Mouse (Mus musculus) heart, embryonic 12.5 days (tissue): ENCODE results near the gene Garnl3. TPM values are rescaled to one million over a fixed set of nuclear protein-coding genes. Genes with fewer than 3 reads are reported as not detected.
"Not testable (repeated sequence)": the region's sequence is repeated elsewhere in the genome, so short reads cannot be mapped to it uniquely, and the experiment has no call there.

Source experiments
- ATAC-seq: fragments of 200-750 bp; cut with Nextera tagmentation; 2 replicates; pipeline ENCODE4 v1.8.0; 2017; ENCODE audit warnings: moderate TSS enrichment, moderate library complexity; ENCODE audit not compliant: insufficient number of reproducible peaks, low FRiP score
- H3K27ac ChIP-seq: fragments of 300-500 bp; sonication (generic); 2 replicates; pipeline ENCODE4 v1.5.1; 2016; ENCODE audit warnings: mild to moderate bottlenecking, moderate library complexity; ENCODE audit not compliant: poor library complexity, severe bottlenecking
- H3K27me3 ChIP-seq: fragments of 300-500 bp; sonication (generic); replicated peaks from 2 replicates; pipeline ENCODE4 v1.6.1; 2016; ENCODE audit warnings: mild to moderate bottlenecking, moderate library complexity
- H3K36me3 ChIP-seq: fragments of 300-500 bp; sonication (generic); 2 replicates; pipeline ENCODE4 v1.6.1; 2016; ENCODE audit warnings: mild to moderate bottlenecking, moderate library complexity
- H3K4me1 ChIP-seq: fragments of 300-500 bp; sonication (generic); replicated peaks from 2 replicates; pipeline ENCODE4 v1.6.1; 2016; ENCODE audit warnings: mild to moderate bottlenecking
- H3K4me2 ChIP-seq: fragments of 300-500 bp; sonication (generic); 2 replicates; pipeline ENCODE4 v1.6.1; 2016; ENCODE audit warnings: mild to moderate bottlenecking, moderate library complexity
- H3K4me3 ChIP-seq: fragments of 300-500 bp; sonication (generic); 2 replicates; pipeline ENCODE4 v1.5.1; 2016; ENCODE audit warnings: mild to moderate bottlenecking
- H3K9ac ChIP-seq: fragments of 300-500 bp; sonication (generic); 2 replicates; pipeline ENCODE4 v1.6.1; 2016; ENCODE audit warnings: mild to moderate bottlenecking, moderate library complexity
- H3K9me3 ChIP-seq: fragments of 300-500 bp; sonication (generic); replicated peaks from 2 replicates; pipeline ENCODE4 v1.6.1; 2016; ENCODE audit warnings: mild to moderate bottlenecking, moderate library complexity
- WGBS: fragments of 180-500 bp; shearing (Covaris S2); methylation state at CpG from one replicate; pipeline ENCODE4 v1.1.7; 2016; 5-methylcytosine and 5-hydroxymethylcytosine counted together
- polyA plus RNA-seq: library from polyadenylated mRNA; unstranded; fragments of >200 nt; fragmentation: Nextera tagmentation; extraction: Ambion mirVana; gene quantifications from 2 replicates; pipeline ENCODE4 v1.2.1, GENCODE M21; 2016

The Garnl3 gene
- polyA plus RNA-seq, 1 experiment from 2014 or later = 14.0 TPM

DNA sequence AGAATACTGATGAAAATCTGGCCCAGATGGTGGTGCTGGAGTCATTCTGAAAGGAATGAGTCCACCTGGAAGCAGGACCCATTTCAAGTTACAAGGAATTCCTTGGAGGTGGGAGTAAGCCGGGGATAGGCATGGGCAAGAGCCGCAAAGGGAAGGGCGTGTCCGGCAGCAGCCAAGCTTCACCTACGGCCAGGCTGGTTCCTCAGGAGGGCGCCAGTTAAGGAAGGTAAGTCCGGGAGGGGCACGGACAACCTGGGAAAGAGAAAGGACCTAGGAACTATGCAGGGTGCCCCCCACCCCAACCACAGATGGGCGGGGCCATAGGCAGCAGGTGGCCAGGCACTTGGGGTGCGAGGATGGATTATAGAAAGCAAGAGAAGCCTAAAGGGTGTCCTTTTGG is 1.8 kb downstream of the Garnl3 start:
- Histone ChIP-seq H3K36me3 (no peaks in the 10 kb centered on the region), H3K9ac (peak overlapping the region; percentile 72), H3K27ac (no peak overlapping the region), H3K4me1 (peaks cover 20% of the 10 kb centered on the region), H3K4me3 (peak overlapping the region; percentile 64), H3K9me3 (no peaks in the 10 kb centered on the region), H3K27me3 (peaks cover 23% of the 10 kb centered on the region), H3K4me2 (peak overlapping the region; percentile 79)
- WGBS = 3% methylated on average over 10 of the region's 10 CpGs
- ATAC-seq = no peak

- no peaks in the 10 kb centered on the region for H3K36me3 ChIP-seq
- H3K4me3 ChIP-seq = peak overlapping the region; percentile 64; the same call in 1 of the 2 replicates
- no peak overlapping the region for H3K9ac ChIP-seq
- peaks cover 22% of the 10 kb centered on the region for H3K27me3 ChIP-seq
- WGBS = 64% methylated on average over 2 of the region's 2 CpGs
- H3K9me3 ChIP-seq = no peaks in the 10 kb centered on the region
- no peak overlapping the region for H3K27ac ChIP-seq
- peaks cover 20% of the 10 kb centered on the region for H3K4me1 ChIP-seq
- H3K4me2 ChIP-seq = peak overlapping the region; percentile 79
- no peak for ATAC-seq
Measured at GRCm38 (mm10) chr2:33129005-33129404, 2.4 kb downstream of the Garnl3 start.

DNA sequence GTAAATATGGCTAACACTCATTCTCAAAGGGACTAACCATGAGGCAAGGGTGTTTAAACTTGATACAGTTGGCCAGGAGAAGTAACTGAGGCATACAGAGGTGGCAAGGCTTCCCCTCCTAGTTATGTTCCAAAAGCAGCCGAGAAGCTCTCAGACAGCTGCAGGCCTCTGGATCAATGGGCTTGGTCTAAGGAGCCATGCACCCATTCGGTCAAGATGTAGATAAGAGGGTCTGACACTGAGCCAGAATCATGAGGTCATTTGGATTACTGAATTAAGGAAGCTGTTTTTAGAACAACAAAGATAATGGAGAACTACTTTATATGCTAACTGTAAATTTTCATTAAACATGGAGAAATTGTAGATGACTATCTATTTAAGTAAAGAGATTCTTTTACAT is 4.2 kb downstream of the Garnl3 start:
- Histone ChIP-seq H3K4me3 (no peak overlapping the region), H3K36me3 (no peaks in the 10 kb centered on the region), H3K9me3 (no peaks in the 10 kb centered on the region), H3K4me2 (no peak overlapping the region), H3K27me3 (peaks cover 9% of the 10 kb centered on the region; the same call in 1 of the 2 replicates), H3K27ac (no peak overlapping the region), H3K4me1 (peaks cover 17% of the 10 kb centered on the region), H3K9ac (no peak overlapping the region)
- 34% methylated on average over 2 of the region's 2 CpGs for WGBS
- ATAC-seq = no peak

DNA sequence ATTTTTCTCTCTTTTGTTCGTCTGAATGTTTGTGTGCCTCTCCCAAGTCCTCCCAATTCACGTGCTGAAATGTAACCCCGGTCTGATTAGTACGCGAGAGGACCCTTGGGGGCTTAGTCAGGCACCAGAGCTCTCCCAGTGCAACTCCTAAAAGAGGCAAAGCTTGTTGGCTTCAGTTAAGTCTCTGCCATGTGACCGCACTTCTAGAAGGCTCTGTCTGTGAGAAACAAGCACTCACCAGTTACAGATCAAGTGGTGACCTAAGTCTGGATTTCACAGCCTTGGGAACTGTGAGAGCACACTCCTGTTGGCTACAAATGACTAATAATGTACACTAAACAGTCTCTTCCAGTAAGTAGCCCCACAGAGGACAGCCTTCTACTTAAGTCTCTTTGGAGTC is 8.6 kb downstream of the Garnl3 start:
- Histone ChIP-seq H3K27me3 (no peaks in the 10 kb centered on the region), H3K9me3 (no peaks in the 10 kb centered on the region), H3K4me3 (no peak overlapping the region), H3K27ac (no peak overlapping the region), H3K4me2 (no peak overlapping the region), H3K4me1 (peaks cover 17% of the 10 kb centered on the region), H3K36me3 (no peaks in the 10 kb centered on the region), H3K9ac (no peak overlapping the region)
- 71% methylated on average over 6 of the region's 6 CpGs for WGBS
- no peak for ATAC-seq

- H3K27me3 ChIP-seq = 0 out of 2 replicates have a peak, but pooled peaks cover 5% of the 10 kb centered on the region
- no peaks in the 10 kb centered on the region for H3K9me3 ChIP-seq
- H3K9ac ChIP-seq = no peak overlapping the region
- ATAC-seq = no peak
- H3K36me3 ChIP-seq = no peaks in the 10 kb centered on the region
- no peak overlapping the region for H3K27ac ChIP-seq
- 75% methylated on average over 8 of the region's 8 CpGs for WGBS
- H3K4me2 ChIP-seq = no peak overlapping the region
- no peak overlapping the region for H3K4me3 ChIP-seq
- H3K4me1 ChIP-seq = peaks cover 17% of the 10 kb centered on the region; the same call in 1 of the 2 replicates
Measured at GRCm38 (mm10) chr2:33100536-33100935, 30.9 kb downstream of the Garnl3 start.

GRCm38 (mm10) chr2:33097326-33097725 is 34.1 kb downstream of the Garnl3 start:
- not testable (repeated sequence) for H3K9ac ChIP-seq, H3K27ac ChIP-seq, H3K4me2 ChIP-seq, ATAC-seq, H3K4me3 ChIP-seq, H3K36me3 ChIP-seq, H3K27me3 ChIP-seq, H3K9me3 ChIP-seq
- WGBS = 79% methylated on average over 12 of the region's 12 CpGs
- H3K4me1 ChIP-seq = peaks cover 12% of the 10 kb centered on the region; the same call in 1 of the 2 replicates

GRCm38 (mm10) chr2:33095221-33095671 is 36.2 kb downstream of the Garnl3 start:
- no peak overlapping the region for H3K4me3 ChIP-seq
- no peaks in the 10 kb centered on the region for H3K9me3 ChIP-seq
- 0 out of 2 replicates have a peak, but pooled peaks cover 5% of the 10 kb centered on the region for H3K27me3 ChIP-seq
- 71% methylated on average over 10 of the region's 10 CpGs for WGBS
- no peak overlapping the region for H3K27ac ChIP-seq
- H3K36me3 ChIP-seq = no peaks in the 10 kb centered on the region
- H3K4me1 ChIP-seq = peaks cover 12% of the 10 kb centered on the region; the same call in 1 of the 2 replicates
- H3K9ac ChIP-seq = no peak overlapping the region
- ATAC-seq = no peak
- H3K4me2 ChIP-seq = no peak overlapping the region

DNA sequence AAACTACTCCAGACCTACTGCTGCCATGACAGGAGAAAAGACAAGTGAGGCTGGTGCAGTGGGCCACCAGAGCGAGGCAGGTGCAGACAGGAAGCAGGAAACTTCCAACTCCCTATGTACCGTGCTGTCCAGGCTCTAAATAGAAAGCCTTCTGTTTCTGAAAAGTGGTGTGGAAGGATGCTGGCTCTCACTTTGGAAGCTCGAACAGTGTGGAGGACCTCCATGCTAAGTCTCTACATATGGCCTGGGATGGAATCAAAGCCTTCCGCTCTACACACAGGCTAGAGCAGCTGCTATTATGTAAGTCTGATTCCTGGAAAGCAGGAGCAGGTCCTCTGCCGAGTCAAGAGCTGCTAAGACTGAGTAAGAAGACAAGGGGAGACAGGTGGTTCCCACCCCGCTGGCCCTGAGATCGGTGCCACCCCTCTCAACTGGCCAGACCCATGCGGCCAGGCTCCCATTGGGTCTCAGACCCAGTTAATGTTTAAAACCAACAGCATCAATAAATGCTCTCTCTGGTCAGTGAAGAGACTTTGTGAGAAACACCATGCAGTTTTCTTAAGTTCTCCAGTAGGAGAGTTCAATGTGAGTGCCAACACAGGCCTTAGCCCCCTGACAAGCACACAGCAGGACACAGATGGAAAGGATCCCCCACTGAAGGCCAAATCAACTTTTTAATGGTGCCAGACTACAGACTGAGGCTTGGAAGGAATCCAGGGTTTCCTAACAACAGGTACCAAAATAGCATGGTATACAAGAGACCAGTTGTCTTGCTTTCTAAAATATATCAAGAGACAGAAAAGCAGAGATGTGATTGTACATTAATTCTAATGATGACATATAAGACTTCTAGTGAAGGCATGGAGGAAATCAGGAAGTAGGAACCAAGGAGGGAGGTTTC is 40.6 kb downstream of the Garnl3 start:
- no peak overlapping the region for H3K4me3 ChIP-seq
- ATAC-seq = no peak
- H3K27me3 ChIP-seq = no peaks in the 10 kb centered on the region

DNA sequence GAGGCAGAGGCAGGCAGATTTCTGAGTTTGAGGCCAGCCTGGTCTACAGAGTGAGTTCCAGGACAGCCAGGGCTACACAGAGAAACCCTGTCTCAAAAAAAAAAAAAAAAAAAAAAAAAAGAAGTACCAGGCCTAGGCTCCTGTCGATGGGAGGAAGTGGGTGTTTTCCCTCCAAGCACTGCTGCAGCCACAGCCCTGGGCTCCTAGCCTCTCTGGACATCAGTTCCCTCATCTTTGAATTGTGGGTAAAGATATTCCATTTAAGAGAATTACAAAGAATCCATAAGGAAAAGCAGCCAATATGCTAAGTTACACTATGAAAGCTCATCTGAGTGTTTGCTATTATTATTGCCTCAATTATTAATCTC is 41.4 kb downstream of the Garnl3 start:
- not testable (repeated sequence) for ATAC-seq, H3K9me3 ChIP-seq, H3K9ac ChIP-seq, H3K4me2 ChIP-seq, H3K27me3 ChIP-seq, H3K4me3 ChIP-seq, H3K36me3 ChIP-seq, H3K27ac ChIP-seq, H3K4me1 ChIP-seq
- WGBS = 39% methylated on average over 1 of the region's 1 CpGs

More for the DNA sequence above, 40.6 kb downstream of the Garnl3 start:
- Histone ChIP-seq H3K27ac (no peak overlapping the region), H3K9ac (no peak overlapping the region), H3K9me3 (no peaks in the 10 kb centered on the region), H3K36me3 (no peaks in the 10 kb centered on the region), H3K4me1 (peaks cover 8% of the 10 kb centered on the region; the same call in 1 of the 2 replicates), H3K4me2 (no peak overlapping the region)
- 60% methylated on average over 8 of the region's 8 CpGs for WGBS

GRCm38 (mm10) chr2:33089356-33090032 is 42.0 kb downstream of the Garnl3 start:
- Histone ChIP-seq H3K27ac (no peak overlapping the region), H3K4me1 (peaks cover 8% of the 10 kb centered on the region; the same call in 1 of the 2 replicates), H3K4me2 (no peak overlapping the region), H3K36me3 (no peaks in the 10 kb centered on the region), H3K27me3 (no peaks in the 10 kb centered on the region), H3K9me3 (no peaks in the 10 kb centered on the region), H3K9ac (no peak overlapping the region), H3K4me3 (no peak overlapping the region)
- no peak for ATAC-seq
- WGBS = 80% methylated on average over 5 of the region's 5 CpGs

GRCm38 (mm10) chr2:33086671-33087363 is 44.6 kb downstream of the Garnl3 start:
- H3K9me3 ChIP-seq = no peaks in the 10 kb centered on the region
- H3K9ac ChIP-seq = no peak overlapping the region
- H3K27me3 ChIP-seq = no peaks in the 10 kb centered on the region
- 77% methylated on average over 7 of the region's 7 CpGs for WGBS
- H3K4me1 ChIP-seq = peaks cover 8% of the 10 kb centered on the region; the same call in 1 of the 2 replicates
- no peak overlapping the region for H3K4me3 ChIP-seq
- H3K36me3 ChIP-seq = no peaks in the 10 kb centered on the region
- H3K4me2 ChIP-seq = no peak overlapping the region
- H3K27ac ChIP-seq = no peak overlapping the region
- no peak for ATAC-seq
